Mouse (Mus musculus) liver, postnatal 0 days (tissue): ENCODE measurements at regions not wholly inside any gene's neighbourhood (a gene's known extent, or its start where the extent isn't known, plus 50 kb on each side); places are given as distances from the start of the nearest gene placed in this dataset.

ENCODE experiments used
- CTCF ChIP-seq: sonication (generic); IDR thresholded peaks from 2 replicates; pipeline ENCODE4 v1.5.1; 2016; ENCODE audit warnings: antibody characterized with exemption, low read depth
- EP300 ChIP-seq: IDR thresholded peaks from 2 replicates; pipeline ENCODE4 v1.6.1; 2016; ENCODE audit warnings: antibody characterized with exemption, low read depth, mild to moderate bottlenecking

DNA sequence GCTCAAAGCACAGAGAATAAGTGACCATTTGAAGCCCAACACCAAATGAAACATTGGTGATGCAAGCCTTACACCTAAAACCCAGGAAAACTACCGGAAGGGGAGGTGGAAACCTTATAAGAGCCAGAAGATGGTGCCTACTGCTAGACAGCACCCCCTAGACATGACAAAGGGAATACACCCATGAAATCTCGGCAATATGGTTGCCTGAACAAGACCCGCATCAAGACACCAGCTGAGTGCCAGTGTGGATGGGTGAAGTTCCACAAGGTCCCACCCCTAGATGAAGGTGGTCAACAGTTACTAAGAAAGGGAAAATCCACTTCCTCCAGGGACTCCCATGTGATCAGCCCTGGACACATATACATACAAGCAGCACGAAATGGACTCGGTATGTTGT, 64.2 kb upstream of the Paip1 start:
- TF ChIP-seq EP300 = no peak
- TF ChIP-seq CTCF = no peak
